Mouse (Mus musculus): Measurements from ENCODE around the gene Ndst2. TPM values are rescaled to one million over a fixed set of nuclear protein-coding genes. Genes with fewer than 3 reads are reported as not detected.

Gene Ndst2
- polyA plus RNA-seq, 1 experiment from 2014 or later: 24.4 TPM

Small RNA genes lying within 50 kb of the gene (microRNA-seq; reads per million reads assigned to microRNA genes)
- not detected for gene Mir6946

Other genes starting within 250 kb of the Ndst2 start
- 0.81 and 0.98 TPM in 2 replicates for gene Mss51, start 237.7 kb downstream of the Ndst2 start, polyA plus RNA-seq (2014; fragmentation: Nextera tagmentation; extraction: Ambion mirVana)
- 61.1 and 62.4 TPM in 2 replicates for gene Ppp3cb, start 188.0 kb downstream of the Ndst2 start, polyA plus RNA-seq (2014; fragmentation: Nextera tagmentation; extraction: Ambion mirVana)
- 14.0 and 15.7 TPM in 2 replicates for gene Usp54, start 93.5 kb downstream of the Ndst2 start, polyA plus RNA-seq (2014; fragmentation: Nextera tagmentation; extraction: Ambion mirVana)
- 0.45 and 0.55 TPM in 2 replicates for gene Myoz1, start 78.0 kb downstream of the Ndst2 start, polyA plus RNA-seq (2014; fragmentation: Nextera tagmentation; extraction: Ambion mirVana)
- 6.2 and 7.5 TPM in 2 replicates for gene Synpo2l, start 66.2 kb downstream of the Ndst2 start, polyA plus RNA-seq (2014; fragmentation: Nextera tagmentation; extraction: Ambion mirVana)
- 90.6 and 95.8 TPM in 2 replicates for gene Sec24c, start 60.3 kb downstream of the Ndst2 start, polyA plus RNA-seq (2014; fragmentation: Nextera tagmentation; extraction: Ambion mirVana)
- gene Fut11, start 39.6 kb downstream of the Ndst2 start, polyA plus RNA-seq (2014; fragmentation: Nextera tagmentation; extraction: Ambion mirVana): 22.6 and 23.1 TPM in 2 replicates
- gene Chchd1, start 31.6 kb downstream of the Ndst2 start, polyA plus RNA-seq (2014; fragmentation: Nextera tagmentation; extraction: Ambion mirVana): 212 and 214 TPM in 2 replicates
- 30.2 and 36.0 TPM in 2 replicates for gene Zswim8, start 27.0 kb downstream of the Ndst2 start, polyA plus RNA-seq (2014; fragmentation: Nextera tagmentation; extraction: Ambion mirVana)
- gene Camk2g, start 59.5 kb upstream of the Ndst2 start, polyA plus RNA-seq (2014; fragmentation: Nextera tagmentation; extraction: Ambion mirVana): 54.0 and 56.5 TPM in 2 replicates
- 0.30 and 0.62 TPM in 2 replicates for gene Plau, start 102.1 kb upstream of the Ndst2 start, polyA plus RNA-seq (2014; fragmentation: Nextera tagmentation; extraction: Ambion mirVana)
- 51.2 and 55.5 TPM in 2 replicates for gene Vcl, start 194.8 kb upstream of the Ndst2 start, polyA plus RNA-seq (2014; fragmentation: Nextera tagmentation; extraction: Ambion mirVana)